32 mouse cellular contexts compared by ENCODE assay signal in genomic region chr3:127246989-127247708, GRCm38 (mm10).
DNase-seq lines count a peak whose midpoint lies in the region; ATAC-seq and TF ChIP-seq lines count a peak whose summit lies in the region.
"Had no signal": no experiment of that assay in that cellular context is flagged by ENCODE, and none has a peak within 500 bp of the region (broad histone marks: within the 10 kb centered on the region; RNA-seq: fewer than 3 reads in every experiment).

No protein-coding gene starts in this region.

- no peaks in the 10 kb centered on the region for H3K79me2 ChIP-seq in CH12.LX (replicated peaks; ENCODE audit: control insufficient read depth, extremely low read depth, insufficient read depth, poor library complexity, severe bottlenecking)

- no peak for TF ChIP-seq CTCF in CH12.LX (conservative IDR thresholded peaks at IDR 0.05 in 1 of 2, IDR thresholded peaks at IDR 0.05 in 1 of 2; ENCODE audit: low read depth in 2 of 2, low read length in 2 of 2)

- DNase-seq in frontal cortex, adult 2 months (ENCODE audit: extremely low spot score in 1 of 2, low spot score in 1 of 2), result no peak
- peak; percentile 45 for DNase-seq in CH12.LX (ENCODE audit: extremely low read depth)
- peak; percentile 51 for DNase-seq in lung, postnatal 25 days (ENCODE audit: low spot score)
- no peak for DNase-seq in spleen, adult 12 weeks (ENCODE audit: low spot score)
- DNase-seq in testis, postnatal 14 days (ENCODE audit: low spot score), result no peak
- DNase-seq: adrenal gland, postnatal 25 days; cerebellum, adult 18-20 months; cerebellum, postnatal 10 days; gastrocnemius, postnatal 10 days; kidney, adult 8-10 months; kidney, postnatal 4 days; layer of hippocampus, postnatal 36 days; right cerebral cortex, adult 18-20 months; thymus, adult 2 months; thymus, postnatal 36 days had no signal

- dilution Hi-C loops in CH12.LX (cut with MboI; ENCODE audit: extremely low pct_ligation_motif_present, extremely low pct_unique_long_range_greater_than_20kb, low sequenced_read_pairs), result no loop called here

- H3K9me3 ChIP-seq in CH12.LX (replicated peaks; ENCODE audit: low read length), result no peaks in the 10 kb centered on the region
- no peaks in the 10 kb centered on the region for H3K9me3 ChIP-seq in lung, embryonic 15.5 days
- H3K9me3 ChIP-seq: embryonic facial prominence, embryonic 12.5 days; forebrain, embryonic 10.5 days; forebrain, embryonic 15.5 days; heart, embryonic 10.5 days; heart, embryonic 15.5 days; hindbrain, embryonic 12.5 days; intestine, embryonic 15.5 days; midbrain, embryonic 12.5 days; neural tube, embryonic 12.5 days had no signal

- no peak for TF ChIP-seq POLR2A in CH12.LX (IDR thresholded peaks at IDR 0.05; ENCODE audit: low read depth, low read length)

- H3K9ac ChIP-seq in CH12.LX (ENCODE audit: insufficient read depth, low read depth), result no peak overlapping the region
- H3K9ac ChIP-seq in lung, embryonic 15.5 days, result no peak overlapping the region
- H3K9ac ChIP-seq: embryonic facial prominence, embryonic 12.5 days; forebrain, embryonic 15.5 days; heart, embryonic 15.5 days; hindbrain, embryonic 12.5 days; intestine, embryonic 15.5 days; midbrain, embryonic 12.5 days; neural tube, embryonic 12.5 days had no signal

- H3K36me3 ChIP-seq in CH12.LX (replicated peaks in 1 of 2; ENCODE audit: control insufficient read depth in 1 of 2, insufficient read depth in 1 of 2, low read length in 1 of 2), result no peaks in the 10 kb centered on the region
- H3K36me3 ChIP-seq in lung, embryonic 15.5 days, result no peaks in the 10 kb centered on the region
- H3K36me3 ChIP-seq: embryonic facial prominence, embryonic 12.5 days; forebrain, embryonic 10.5 days; forebrain, embryonic 15.5 days; heart, embryonic 10.5 days; heart, embryonic 15.5 days; hindbrain, embryonic 12.5 days; intestine, embryonic 15.5 days; midbrain, embryonic 12.5 days; neural tube, embryonic 12.5 days had no signal

- no peak overlapping the region for H3K4me3 ChIP-seq in CH12.LX (replicated peaks in 1 of 3; ENCODE audit: low read depth in 2 of 3, low read length in 2 of 3, poor library complexity in 1 of 3)
- no peak overlapping the region for H3K4me3 ChIP-seq in lung, embryonic 15.5 days
- H3K4me3 ChIP-seq: embryonic facial prominence, embryonic 12.5 days; forebrain, embryonic 10.5 days; forebrain, embryonic 15.5 days; heart, embryonic 10.5 days; heart, embryonic 15.5 days; hindbrain, embryonic 12.5 days; intestine, embryonic 15.5 days; megakaryocyte, embryonic 14.5 days; midbrain, embryonic 12.5 days; myocyte; neural tube, embryonic 12.5 days had no signal

- no peak overlapping the region for H3K27ac ChIP-seq in CH12.LX (ENCODE audit: insufficient read depth, low read depth)
- H3K27ac ChIP-seq in lung, embryonic 15.5 days, result peak overlapping the region; percentile 57
- H3K27ac ChIP-seq: embryonic facial prominence, embryonic 12.5 days; forebrain, embryonic 10.5 days; forebrain, embryonic 15.5 days; heart, embryonic 10.5 days; heart, embryonic 15.5 days; hindbrain, embryonic 12.5 days; hindbrain, postnatal 0 days; intestine, embryonic 15.5 days; kidney, postnatal 0 days; midbrain, embryonic 12.5 days; neural tube, embryonic 12.5 days; stomach, postnatal 0 days had no signal

- in situ Hi-C loops in CH12.LX (cut with MboI; ENCODE audit: low pct_ligation_motif_present, low pct_unique_long_range_greater_than_20kb, low sequenced_read_pairs), result no loop called here

- H3K4me1 ChIP-seq in CH12.LX (ENCODE audit: control insufficient read depth in 1 of 2, insufficient read depth in 2 of 2), result peaks cover 3 to 11% of the 10 kb centered on the region in 2 experiments; a peak in 2 of 4 replicates
- peaks cover 12% of the 10 kb centered on the region; the same call in 1 of the 2 replicates for H3K4me1 ChIP-seq in lung, embryonic 15.5 days
- H3K4me1 ChIP-seq: heart, embryonic 15.5 days; intestine, embryonic 15.5 days; megakaryocyte, embryonic 14.5 days had no signal

- no peaks in the 10 kb centered on the region for H3K27me3 ChIP-seq in CH12.LX (replicated peaks)
- no peaks in the 10 kb centered on the region for H3K27me3 ChIP-seq in lung, embryonic 15.5 days
- H3K27me3 ChIP-seq: embryonic facial prominence, embryonic 12.5 days; forebrain, embryonic 15.5 days; heart, embryonic 15.5 days; hindbrain, embryonic 12.5 days; intestine, embryonic 15.5 days; megakaryocyte, embryonic 14.5 days; midbrain, embryonic 12.5 days; neural tube, embryonic 12.5 days; Patski had no signal

- ATAC-seq in frontal cortex, adult (ENCODE audit: low TSS enrichment), result 0 out of 2 replicates have a peak, but pooled peaks have one; percentile 2
- peak; percentile 87; the same call in 1 of the 2 replicates for ATAC-seq in lung, embryonic 15.5 days (ENCODE audit: borderline replicate concordance, extremely low read depth, low FRiP score, low TSS enrichment)
- ATAC-seq: forebrain, embryonic 15.5 days; hindbrain, postnatal 0 days; intestine, embryonic 15.5 days; Patski had no signal

- no peak; the same call in 1 of the 2 replicates for TF ChIP-seq EP300 in CH12.LX (IDR thresholded peaks at IDR 0.05; ENCODE audit: low read length)

- no peak for TF ChIP-seq RAD21 in CH12.LX (IDR thresholded peaks at IDR 0.05; ENCODE audit: low read depth, low read length)

- H3K4me2 ChIP-seq in CH12.LX (ENCODE audit: insufficient read depth, low read depth, poor library complexity, severe bottlenecking), result peak overlapping the region; percentile 10
- no peak overlapping the region for H3K4me2 ChIP-seq in lung, embryonic 15.5 days
- H3K4me2 ChIP-seq: embryonic facial prominence, embryonic 12.5 days; forebrain, embryonic 15.5 days; heart, embryonic 15.5 days; hindbrain, embryonic 12.5 days; intestine, embryonic 15.5 days; midbrain, embryonic 12.5 days; neural tube, embryonic 12.5 days had no signal

- WGBS in lung, embryonic 15.5 days, result 54% methylated on average over 11 of the region's 11 CpGs

TF ChIP-seq in CH12.LX, 34 proteins besides CTCF, POLR2A, EP300 and RAD21:
- TF ChIP-seq MYC (IDR thresholded peaks at IDR 0.05; ENCODE audit: low read depth, low read length) (no peak), NELFE (IDR thresholded peaks at IDR 0.05; ENCODE audit: low read depth, low read length) (no peak), CHD1 (IDR thresholded peaks at IDR 0.05; ENCODE audit: low read depth, low read length) (no peak), ZMIZ1 (IDR thresholded peaks at IDR 0.05; ENCODE audit: low read depth, low read length) (no peak), ETS1 (conservative IDR thresholded peaks at IDR 0.05; ENCODE audit: low read depth, low read length) (no peak), UBTF (IDR thresholded peaks at IDR 0.05; ENCODE audit: low read depth, low read length) (no peak), HCFC1 (IDR thresholded peaks at IDR 0.05; ENCODE audit: low read depth, low read length) (no peak), RCOR1 (conservative IDR thresholded peaks at IDR 0.05; ENCODE audit: low read depth, low read length) (no peak), IRF4 (IDR thresholded peaks at IDR 0.05; ENCODE audit: low read depth, low read length) (no peak), KAT2A (IDR thresholded peaks at IDR 0.05; ENCODE audit: insufficient replicate concordance, low read length) (no peak), MXI1 (IDR thresholded peaks at IDR 0.05; ENCODE audit: low read depth, low read length) (no peak), TCF12 (IDR thresholded peaks at IDR 0.05; ENCODE audit: low read depth, low read length) (0 out of 2 replicates have a peak, but pooled peaks have one; percentile 21), ZC3H11A (IDR thresholded peaks at IDR 0.05; ENCODE audit: low read depth, low read length) (no peak), ZNF384 (IDR thresholded peaks at IDR 0.05; ENCODE audit: low read depth, low read length) (no peak), JUND (conservative IDR thresholded peaks at IDR 0.05; ENCODE audit: low read depth, low read length) (peak; percentile 55; the same call in 1 of the 2 replicates), MAX (IDR thresholded peaks at IDR 0.05; ENCODE audit: low read length) (no peak), USF1 (IDR thresholded peaks at IDR 0.05; ENCODE audit: low read depth, low read length) (no peak), MAFK (IDR thresholded peaks at IDR 0.05; ENCODE audit: insufficient replicate concordance, low read length) (peak; percentile 66), E2F4 (IDR thresholded peaks at IDR 0.05; ENCODE audit: insufficient replicate concordance, low read depth, low read length) (no peak), JUN (IDR thresholded peaks at IDR 0.05; ENCODE audit: insufficient read depth, low read depth, low read length) (peak; percentile 51), PAX5 (IDR thresholded peaks at IDR 0.05; ENCODE audit: low read length) (no peak), NRF1 (IDR thresholded peaks at IDR 0.05; ENCODE audit: low read depth, low read length) (peak; percentile 59; the same call in 1 of the 2 replicates)

Comparison
In these comparisons a context has a peak if more than half of its experiments do, and no peak if none do; other contexts are left out.
1. DNase-seq: peak in CH12.LX (single experiment) and lung, postnatal 25 days (single experiment); none in frontal cortex, adult 2 months (0 of 2), spleen, adult 12 weeks (single experiment) and testis, postnatal 14 days (single experiment).